Mouse (Mus musculus): ENCODE results near the gene Clec4b2. TPM values are rescaled to one million over a fixed set of nuclear protein-coding genes. Genes with fewer than 3 reads are reported as not detected.

Gene Clec4b2
- total RNA-seq (2023): not detected

GRCm38 (mm10) chr6:123172593-123172992, at the start of gene Clec4b2:
Clec4b2 (plus strand) TSS chr6:123172893.

GRCm38 (mm10) chr6:123229644-123230043, 57.0 kb downstream of the Clec4b2 start, which contains the start of gene Clec4n:
Clec4n (plus strand) TSS chr6:123229843.

Other genes with a start within 250 kb of the Clec4b2 start
- 2.6 TPM for gene Clec4a3, start 220.4 kb upstream of the Clec4b2 start, total RNA-seq (2023)
- gene Clec4a4, start 182.5 kb upstream of the Clec4b2 start, total RNA-seq (2023): not detected
- 1.3 TPM for gene Clec4b1, start 122.9 kb upstream of the Clec4b2 start, total RNA-seq (2023)
- gene Clec4a2, start 66.5 kb upstream of the Clec4b2 start, total RNA-seq (2023): 3.8 TPM
- gene Clec4n, start 57.0 kb downstream of the Clec4b2 start, total RNA-seq (2023): 1.5 TPM
- not detected for gene Clec4d, start 89.2 kb downstream of the Clec4b2 start, total RNA-seq (2023)
- 1.7 TPM for gene Clec4e, start 117.0 kb downstream of the Clec4b2 start, total RNA-seq (2023)
- gene Vmn2r19, start 135.4 kb downstream of the Clec4b2 start, total RNA-seq (2023): not detected
- gene Vmn2r20, start 245.2 kb downstream of the Clec4b2 start, total RNA-seq (2023): not detected

All from CD4-positive naive resting alpha-beta T cell, adult 57 days (primary cell).